In the genomic region with DNA sequence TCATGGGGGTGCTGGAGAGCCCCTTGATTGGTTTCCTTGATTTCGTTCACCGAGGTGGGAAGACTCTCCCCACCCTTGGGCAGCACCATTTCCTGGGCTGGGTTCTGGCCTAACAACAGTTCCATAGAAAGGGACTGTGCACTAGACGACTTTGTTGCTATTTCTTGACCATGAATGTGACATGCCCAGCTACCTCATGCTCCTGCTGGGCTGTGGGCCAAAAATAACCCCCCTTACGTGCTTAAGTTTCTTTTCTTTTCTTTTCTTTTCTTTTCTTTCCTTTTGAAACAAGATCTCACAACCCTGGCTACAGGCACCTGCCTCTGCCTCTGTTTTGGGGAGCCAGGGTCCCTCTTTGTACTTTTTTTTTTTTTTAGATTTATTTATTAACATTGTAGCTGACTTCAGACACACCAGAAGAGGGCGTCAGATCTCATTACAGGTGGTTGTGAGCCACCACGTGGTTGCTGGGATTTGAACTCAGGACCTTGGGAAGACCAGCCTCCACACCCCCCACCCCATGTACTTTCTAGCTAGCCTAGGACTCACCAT, we compare ENCODE assay signal across 37 mouse cellular contexts. TPM values are rescaled to one million over a fixed set of nuclear protein-coding genes. Genes with fewer than 3 reads are reported as not detected.
DNase-seq lines count a peak whose midpoint lies in the region; ATAC-seq and TF ChIP-seq lines count a peak whose summit lies in the region.
"Had no signal": no experiment of that assay in that cellular context is flagged by ENCODE, and none has a peak within 500 bp of the region (broad histone marks: within the 10 kb centered on the region; RNA-seq: fewer than 3 reads in every experiment).

No protein-coding gene starts in this region.

- H3K4me3 ChIP-seq in embryonic facial prominence, embryonic 13.5 days: no peak overlapping the region
- no peak overlapping the region for H3K4me3 ChIP-seq in embryonic facial prominence, embryonic 10.5 days
- peak overlapping the region; percentile 93 for H3K4me3 ChIP-seq in megakaryocyte, embryonic 14.5 days (replicated peaks)
- H3K4me3 ChIP-seq in CH12.LX (replicated peaks in 1 of 3; ENCODE audit: low read depth in 2 of 3, low read length in 2 of 3, poor library complexity in 1 of 3): no peak overlapping the region
- H3K4me3 ChIP-seq: erythroblast, embryonic 14.5 days; intestine, embryonic 15.5 days; liver, embryonic 12.5 days; myocyte had no signal

- 66% methylated on average over 6 of the region's 6 CpGs for WGBS in embryonic facial prominence, embryonic 13.5 days
- WGBS in embryonic facial prominence, embryonic 10.5 days: 72% methylated on average over 6 of the region's 6 CpGs

- H3K4me2 ChIP-seq in embryonic facial prominence, embryonic 13.5 days: no peak overlapping the region
- peak overlapping the region; percentile 59; the same call in 1 of the 2 replicates for H3K4me2 ChIP-seq in CH12.LX (ENCODE audit: insufficient read depth, low read depth, poor library complexity, severe bottlenecking)
- H3K4me2 ChIP-seq: liver, embryonic 12.5 days had no signal

- no peaks in the 10 kb centered on the region for H3K9me3 ChIP-seq in embryonic facial prominence, embryonic 13.5 days
- no peaks in the 10 kb centered on the region for H3K9me3 ChIP-seq in embryonic facial prominence, embryonic 10.5 days
- H3K9me3 ChIP-seq in megakaryocyte, embryonic 14.5 days: no peaks in the 10 kb centered on the region
- H3K9me3 ChIP-seq in CH12.LX (replicated peaks; ENCODE audit: low read length): no peaks in the 10 kb centered on the region
- H3K9me3 ChIP-seq: heart, embryonic 15.5 days; intestine, embryonic 15.5 days; liver, embryonic 12.5 days had no signal

- TF ChIP-seq RAD21 in CH12.LX (IDR thresholded peaks at IDR 0.05; ENCODE audit: low read depth, low read length): no peak

- TF ChIP-seq POLR2A in CH12.LX (IDR thresholded peaks at IDR 0.05; ENCODE audit: low read depth, low read length): no peak

- dilution Hi-C loops in CH12.LX (cut with MboI; ENCODE audit: extremely low pct_ligation_motif_present, extremely low pct_unique_long_range_greater_than_20kb, low sequenced_read_pairs): no loop called here

- H3K4me1 ChIP-seq in embryonic facial prominence, embryonic 13.5 days: peaks cover 25% of the 10 kb centered on the region
- H3K4me1 ChIP-seq in embryonic facial prominence, embryonic 10.5 days: peaks cover 31% of the 10 kb centered on the region
- H3K4me1 ChIP-seq in megakaryocyte, embryonic 14.5 days: peaks cover 47% of the 10 kb centered on the region
- H3K4me1 ChIP-seq in CH12.LX (ENCODE audit: control insufficient read depth in 1 of 2, insufficient read depth in 2 of 2): peaks cover 0 to 12% of the 10 kb centered on the region in 2 experiments; a peak in 3 of 4 replicates

- H3K9ac ChIP-seq in embryonic facial prominence, embryonic 13.5 days: no peak overlapping the region
- H3K9ac ChIP-seq in CH12.LX (ENCODE audit: insufficient read depth, low read depth): no peak overlapping the region
- H3K9ac ChIP-seq: heart, embryonic 15.5 days; intestine, embryonic 15.5 days; liver, embryonic 12.5 days; liver, postnatal 0 days had no signal

- no peak for DNase-seq in embryonic facial prominence, embryonic 10.5 days (ENCODE audit: low spot score)
- no peak for DNase-seq in CH12.LX (ENCODE audit: extremely low read depth)
- peak; percentile 53 for DNase-seq in testis, postnatal 10 days (ENCODE audit: low spot score)
- no peak for DNase-seq in gastrocnemius, postnatal 25 days
- DNase-seq: adrenal gland, postnatal 14 days; cerebellum, adult 11 months; cerebellum, adult 9-11 months; kidney, adult 2 months; kidney, postnatal 36 days; left cerebral cortex, postnatal 4 days; liver, postnatal 0 days; retina, postnatal 1 day; right cerebral cortex, postnatal 14 days; thymus, postnatal 14 days had no signal

- TF ChIP-seq CTCF in CH12.LX (conservative IDR thresholded peaks at IDR 0.05 in 1 of 2, IDR thresholded peaks at IDR 0.05 in 1 of 2; ENCODE audit: low read depth in 2 of 2, low read length in 2 of 2): no peak

- no peak for TF ChIP-seq EP300 in CH12.LX (IDR thresholded peaks at IDR 0.05; ENCODE audit: low read length)

- H3K36me3 ChIP-seq in embryonic facial prominence, embryonic 13.5 days: peaks cover 10% of the 10 kb centered on the region
- H3K36me3 ChIP-seq in embryonic facial prominence, embryonic 10.5 days (replicated peaks): peaks cover 7% of the 10 kb centered on the region
- peaks cover 43% of the 10 kb centered on the region for H3K36me3 ChIP-seq in megakaryocyte, embryonic 14.5 days (replicated peaks; ENCODE audit: low read length)
- H3K36me3 ChIP-seq in CH12.LX (replicated peaks in 1 of 2; ENCODE audit: control insufficient read depth in 1 of 2, insufficient read depth in 1 of 2, low read length in 1 of 2): no peaks in the 10 kb centered on the region
- H3K36me3 ChIP-seq: heart, embryonic 15.5 days; intestine, embryonic 15.5 days; liver, embryonic 12.5 days had no signal

- H3K27me3 ChIP-seq in embryonic facial prominence, embryonic 13.5 days: peaks cover 4% of the 10 kb centered on the region; the same call in 1 of the 2 replicates
- peaks cover 11% of the 10 kb centered on the region for H3K27me3 ChIP-seq in embryonic facial prominence, embryonic 10.5 days (replicated peaks; ENCODE audit: low read depth, poor library complexity, severe bottlenecking)
- H3K27me3 ChIP-seq in megakaryocyte, embryonic 14.5 days (replicated peaks): no peaks in the 10 kb centered on the region
- no peaks in the 10 kb centered on the region for H3K27me3 ChIP-seq in CH12.LX (replicated peaks)
- H3K27me3 ChIP-seq: intestine, embryonic 15.5 days had no signal

- no peak for ATAC-seq in embryonic facial prominence, embryonic 13.5 days (ENCODE audit: insufficient number of reproducible peaks, insufficient read depth, low FRiP score, low TSS enrichment, low read depth)
- ATAC-seq in megakaryocyte, adult 5-6 weeks (ENCODE audit: poor library complexity, severe bottlenecking): no peak
- ATAC-seq: forebrain, embryonic 16.5 days; hindbrain, postnatal 0 days; intestine, embryonic 15.5 days; liver, embryonic 12.5 days; liver, postnatal 0 days; midbrain, embryonic 16.5 days had no signal

- H3K27ac ChIP-seq in embryonic facial prominence, embryonic 13.5 days: 0 out of 2 replicates have a peak overlapping the region, but pooled peaks have one; percentile 22
- H3K27ac ChIP-seq in embryonic facial prominence, embryonic 10.5 days (replicated peaks): no peak overlapping the region
- no peak overlapping the region for H3K27ac ChIP-seq in CH12.LX (ENCODE audit: insufficient read depth, low read depth)
- H3K27ac ChIP-seq: heart, embryonic 15.5 days; hindbrain, postnatal 0 days; intestine, embryonic 15.5 days; layer of hippocampus, adult 2 months; liver, embryonic 12.5 days had no signal

- no peaks in the 10 kb centered on the region for H3K79me2 ChIP-seq in CH12.LX (replicated peaks; ENCODE audit: control insufficient read depth, extremely low read depth, insufficient read depth, poor library complexity, severe bottlenecking)

- in situ Hi-C loops in CH12.LX (cut with MboI; ENCODE audit: low pct_ligation_motif_present, low pct_unique_long_range_greater_than_20kb, low sequenced_read_pairs): no loop called here

TF ChIP-seq in CH12.LX, 34 proteins besides CTCF, POLR2A, EP300 and RAD21:
- no peak for TF ChIP-seq MEF2A (IDR thresholded peaks at IDR 0.05; ENCODE audit: borderline replicate concordance, low read depth, low read length)
- TF ChIP-seq ZNF384 (IDR thresholded peaks at IDR 0.05; ENCODE audit: low read depth, low read length): peak; percentile 8; the same call in 1 of the 2 replicates
TF ChIP-seq in CH12.LX: peak in this region for 1.

RNA-seq across cellular contexts. Expression of a gene that starts 2.1 kb away (rescaled TPM):
- 61.5 and 73.3 TPM in 2 replicates for polyA plus RNA-seq in embryonic facial prominence, embryonic 13.5 days (2015; fragmentation: Nextera tagmentation; extraction: Ambion mirVana)
- polyA plus RNA-seq in embryonic facial prominence, embryonic 10.5 days (2016; fragmentation: Nextera tagmentation; extraction: Ambion mirVana): 48.5 and 52.2 TPM in 2 replicates
- 43.5 and 88.1 TPM in 2 replicates for polyA plus RNA-seq in megakaryocyte, embryonic 14.5 days (2012; ENCODE audit: insufficient read depth, low replicate concordance)
- total RNA-seq in megakaryocyte, adult 5-6 weeks (2015): 10.6 and 14.6 TPM in 2 replicates
- total RNA-seq in megakaryocyte, adult 5-6 weeks (2017): 3.0 and 6.7 TPM in 2 replicates
- 10.1 and 11.7 TPM in 2 replicates for total RNA-seq in CH12.LX (2012; rRNA removed)
- 1.1 and 2.9 TPM in 2 replicates for total RNA-seq in CH12.LX (2014; rRNA removed)
- 3.6 and 3.8 TPM in 2 replicates for polyA plus RNA-seq in CH12.LX (2012; ENCODE audit: insufficient read length, low read depth)
- 1 to 10 TPM; 4.4 to 7.1 TPM for total RNA-seq in gastrocnemius, postnatal 25 days (2021)

RNA-seq across cellular contexts. Expression of a gene that starts 6.3 kb away (rescaled TPM):
- polyA plus RNA-seq in embryonic facial prominence, embryonic 13.5 days (2015; fragmentation: Nextera tagmentation; extraction: Ambion mirVana): not detected in 2 replicates
- 0.16 TPM in 1 of 2 replicates, not detected in the other for polyA plus RNA-seq in embryonic facial prominence, embryonic 10.5 days (2016; fragmentation: Nextera tagmentation; extraction: Ambion mirVana)
- polyA plus RNA-seq in megakaryocyte, embryonic 14.5 days (2012; ENCODE audit: insufficient read depth, low replicate concordance): 0.20 TPM in 1 of 2 replicates, not detected in the other
- not detected in 2 replicates for total RNA-seq in megakaryocyte, adult 5-6 weeks (2015)
- total RNA-seq in megakaryocyte, adult 5-6 weeks (2017): not detected in 2 replicates
- total RNA-seq in CH12.LX (2012; rRNA removed): not detected in 2 replicates
- total RNA-seq in CH12.LX (2014; rRNA removed): not detected in 2 replicates
- polyA plus RNA-seq in CH12.LX (2012; ENCODE audit: insufficient read length, low read depth): not detected in 2 replicates
- total RNA-seq in gastrocnemius, postnatal 25 days (2021): not detected
- total RNA-seq: adrenal gland, postnatal 14 days; gastrocnemius, adult 8-10 months; heart, adult 8-10 months; heart, postnatal 25 days; hindbrain, postnatal 0 days; layer of hippocampus, adult 2 months; layer of hippocampus, postnatal 25 days; left cerebral cortex, postnatal 4 days had no signal
- polyA plus RNA-seq: C2C12; embryonic facial prominence, embryonic 14.5 days; erythroblast, embryonic 14.5 days; forebrain, embryonic 11.5 days; heart, embryonic 15.5 days; hindbrain, postnatal 0 days; intestine, embryonic 15.5 days; kidney, adult 2 months; kidney, embryonic 16.5 days; liver, embryonic 12.5 days; liver, postnatal 0 days; myocyte; small intestine, adult 2 months; stomach, embryonic 14.5 days; urinary bladder, adult 2 months had no signal

RNA-seq across cellular contexts. Expression of a gene that starts 32.8 kb away (rescaled TPM):
- 4.1 and 5.3 TPM in 2 replicates for polyA plus RNA-seq in embryonic facial prominence, embryonic 13.5 days (2015; fragmentation: Nextera tagmentation; extraction: Ambion mirVana)
- polyA plus RNA-seq in embryonic facial prominence, embryonic 10.5 days (2016; fragmentation: Nextera tagmentation; extraction: Ambion mirVana): 2.5 and 2.8 TPM in 2 replicates
- polyA plus RNA-seq in megakaryocyte, embryonic 14.5 days (2012; ENCODE audit: insufficient read depth, low replicate concordance): 1.7 and 1.9 TPM in 2 replicates
- 14.2 and 15.3 TPM in 2 replicates for total RNA-seq in megakaryocyte, adult 5-6 weeks (2015)
- 14.0 and 20.2 TPM in 2 replicates for total RNA-seq in megakaryocyte, adult 5-6 weeks (2017)
- 4.3 and 5.0 TPM in 2 replicates for total RNA-seq in CH12.LX (2012; rRNA removed)
- 0.32 and 1.00 TPM in 2 replicates for total RNA-seq in CH12.LX (2014; rRNA removed)
- polyA plus RNA-seq in CH12.LX (2012; ENCODE audit: insufficient read length, low read depth): 0.63 and 0.81 TPM in 2 replicates
- 1 to 10 TPM; 1.4 to 1.9 TPM for total RNA-seq in gastrocnemius, postnatal 25 days (2021)
- polyA plus RNA-seq: erythroblast, embryonic 14.5 days had no signal
